8 mouse cellular contexts compared by ENCODE assay signal in genomic region chrX:74248651-74249050, GRCm38 (mm10). TPM values are rescaled to one million over a fixed set of nuclear protein-coding genes. Genes with fewer than 3 reads are reported as not detected.
A peak's percentile ranks its signal among the peaks of the same experiment; 100 is the strongest.
DNase-seq lines count a peak whose midpoint lies in the region; ATAC-seq and TF ChIP-seq lines count a peak whose summit lies in the region.

No protein-coding gene starts in this region.

- peaks cover 25% of the 10 kb centered on the region for H3K4me1 ChIP-seq in megakaryocyte, embryonic 14.5 days
- H3K4me1 ChIP-seq in brown adipose tissue, adult 24 weeks (ENCODE audit: control insufficient read depth, insufficient read depth, insufficient read length, low read length): no peaks in the 10 kb centered on the region
- H3K4me1 ChIP-seq in liver, postnatal 0 days (ENCODE audit: insufficient read depth): peaks cover 7% of the 10 kb centered on the region; the same call in 1 of the 2 replicates
- H3K4me1 ChIP-seq in olfactory bulb, adult 2 months (ENCODE audit: control insufficient read depth, insufficient read depth, low read length): peaks cover 7% of the 10 kb centered on the region; the same call in 1 of the 2 replicates

- peak overlapping the region; percentile 69 for H3K4me2 ChIP-seq in liver, postnatal 0 days (ENCODE audit: low read depth, low read length)

- no peak overlapping the region for H3K9ac ChIP-seq in liver, postnatal 0 days (replicated peaks)

- H3K4me3 ChIP-seq in megakaryocyte, embryonic 14.5 days (replicated peaks): peak overlapping the region; percentile 92
- peak overlapping the region; percentile 65 for H3K4me3 ChIP-seq in brown adipose tissue, adult 24 weeks (ENCODE audit: insufficient read depth, low read depth, low read length)
- 0 out of 2 replicates have a peak overlapping the region, but pooled peaks have one; percentile 40 for H3K4me3 ChIP-seq in liver, postnatal 0 days (ENCODE audit: low read depth, low read length)
- no peak overlapping the region; the same call in 1 of the 2 replicates for H3K4me3 ChIP-seq in olfactory bulb, adult 2 months (ENCODE audit: insufficient read depth, low read depth, low read length)

- WGBS in liver, postnatal 0 days (ENCODE audit: insufficient replicate concordance): 18% methylated on average over 3 of the region's 3 CpGs
- 7% methylated on average over 3 of the region's 3 CpGs for WGBS in olfactory bulb, adult 2 months

- no peak for ATAC-seq in megakaryocyte, adult 5-6 weeks (ENCODE audit: poor library complexity, severe bottlenecking)
- no peak for ATAC-seq in liver, postnatal 0 days
- no peak for ATAC-seq in erythroblast, adult 5-6 weeks (replicated peaks; ENCODE audit: low FRiP score, poor library complexity, severe bottlenecking)

- H3K27ac ChIP-seq in brown adipose tissue, adult 24 weeks (replicated peaks; ENCODE audit: low read depth, low read length): peak overlapping the region; percentile 77
- H3K27ac ChIP-seq in liver, postnatal 0 days (ENCODE audit: low read depth): no peak overlapping the region
- H3K27ac ChIP-seq in olfactory bulb, adult 2 months (ENCODE audit: insufficient read depth, low read depth, low read length): no peak overlapping the region

- TF ChIP-seq EP300 in liver, postnatal 0 days (IDR thresholded peaks at IDR 0.05; ENCODE audit: low read depth): no peak

- no peak for TF ChIP-seq POLR2A in olfactory bulb, adult 2 months (IDR thresholded peaks at IDR 0.05; ENCODE audit: insufficient read depth, low read depth, low read length)

- peak; percentile 83 for DNase-seq in forelimb bud, embryonic 11.5 days (ENCODE audit: low read depth, low spot score)
- peak; percentile 27 to 62 for DNase-seq in kidney, adult 8-10 months
- DNase-seq in liver, postnatal 0 days: peak; percentile 73

- peaks cover under 1% of the 10 kb centered on the region for H3K36me3 ChIP-seq in megakaryocyte, embryonic 14.5 days (replicated peaks; ENCODE audit: low read length)
- no peaks in the 10 kb centered on the region for H3K36me3 ChIP-seq in liver, postnatal 0 days (replicated peaks; ENCODE audit: insufficient read depth, low read length)

- H3K27me3 ChIP-seq in megakaryocyte, embryonic 14.5 days (replicated peaks): peaks cover 13% of the 10 kb centered on the region
- H3K27me3 ChIP-seq in liver, postnatal 0 days (ENCODE audit: insufficient read depth, low read length): no peaks in the 10 kb centered on the region

- peak; percentile 65 for TF ChIP-seq CTCF in liver, postnatal 0 days (IDR thresholded peaks at IDR 0.05; ENCODE audit: low read depth)
- 0 out of 2 replicates have a peak, but pooled peaks have one; percentile 17 for TF ChIP-seq CTCF in olfactory bulb, adult 2 months (IDR thresholded peaks at IDR 0.05; ENCODE audit: insufficient read depth, low read depth, low read length)

- H3K9me3 ChIP-seq in megakaryocyte, embryonic 14.5 days: peaks cover 4% of the 10 kb centered on the region; the same call in 1 of the 2 replicates
- no peaks in the 10 kb centered on the region for H3K9me3 ChIP-seq in liver, postnatal 0 days (ENCODE audit: low read length)

RNA-seq across cellular contexts. Expression of gene Flna, which starts 1.0 kb away (rescaled TPM):
- polyA plus RNA-seq in megakaryocyte, embryonic 14.5 days (2012; ENCODE audit: insufficient read depth, low replicate concordance): 106 and 299 TPM in 2 replicates
- total RNA-seq in megakaryocyte, adult 5-6 weeks (2015): 614 and 619 TPM in 2 replicates
- 2,027 and 2,122 TPM in 2 replicates for total RNA-seq in megakaryocyte, adult 5-6 weeks (2017)
- 24.7 and 28.9 TPM in 2 replicates for polyA plus RNA-seq in brown adipose tissue, adult 24 weeks (2012; ENCODE audit: insufficient read depth, insufficient read length, missing spikeins)
- 30.2 and 34.1 TPM in 2 replicates for polyA plus RNA-seq in liver, postnatal 0 days (2015; fragmentation: Nextera tagmentation; extraction: Ambion mirVana)
- 372 TPM in 1 of 2 replicates, not detected in the other for polyA plus RNA-seq in olfactory bulb, adult 2 months (2012; ENCODE audit: insufficient read depth, insufficient read length, low replicate concordance, missing spikeins)
- total RNA-seq in erythroblast, adult 5-6 weeks (2015; ENCODE audit: low replicate concordance): 103 and 133 TPM in 2 replicates
- 189 and 215 TPM in 2 replicates for total RNA-seq in erythroblast, adult 5-6 weeks (2017; ENCODE audit: low replicate concordance)

RNA-seq across cellular contexts. Expression of gene Emd, which starts 5.8 kb away (rescaled TPM):
- polyA plus RNA-seq in megakaryocyte, embryonic 14.5 days (2012; ENCODE audit: insufficient read depth, low replicate concordance): 39.1 and 49.4 TPM in 2 replicates
- total RNA-seq in megakaryocyte, adult 5-6 weeks (2015): 89.4 and 95.2 TPM in 2 replicates
- 73.3 and 99.8 TPM in 2 replicates for total RNA-seq in megakaryocyte, adult 5-6 weeks (2017)
- polyA plus RNA-seq in brown adipose tissue, adult 24 weeks (2012; ENCODE audit: insufficient read depth, insufficient read length, missing spikeins): 18.7 and 31.6 TPM in 2 replicates
- 6.8 and 7.4 TPM in 2 replicates for polyA plus RNA-seq in liver, postnatal 0 days (2015; fragmentation: Nextera tagmentation; extraction: Ambion mirVana)
- not detected in 2 replicates for polyA plus RNA-seq in olfactory bulb, adult 2 months (2012; ENCODE audit: insufficient read depth, insufficient read length, low replicate concordance, missing spikeins)
- 26.3 and 29.0 TPM in 2 replicates for total RNA-seq in erythroblast, adult 5-6 weeks (2015; ENCODE audit: low replicate concordance)
- 5.7 and 25.5 TPM in 2 replicates for total RNA-seq in erythroblast, adult 5-6 weeks (2017; ENCODE audit: low replicate concordance)

RNA-seq across cellular contexts. Expression of gene Rpl10, which starts 22.0 kb away (rescaled TPM):
- polyA plus RNA-seq in megakaryocyte, embryonic 14.5 days (2012; ENCODE audit: insufficient read depth, low replicate concordance): 328 and 1,584 TPM in 2 replicates
- total RNA-seq in megakaryocyte, adult 5-6 weeks (2015): 2,650 and 3,055 TPM in 2 replicates
- 1,311 and 1,465 TPM in 2 replicates for total RNA-seq in megakaryocyte, adult 5-6 weeks (2017)
- polyA plus RNA-seq in brown adipose tissue, adult 24 weeks (2012; ENCODE audit: insufficient read depth, insufficient read length, missing spikeins): 13.0 and 69.4 TPM in 2 replicates
- 438 and 471 TPM in 2 replicates for polyA plus RNA-seq in liver, postnatal 0 days (2015; fragmentation: Nextera tagmentation; extraction: Ambion mirVana)
- polyA plus RNA-seq in olfactory bulb, adult 2 months (2012; ENCODE audit: insufficient read depth, insufficient read length, low replicate concordance, missing spikeins): not detected in 2 replicates
- total RNA-seq in erythroblast, adult 5-6 weeks (2015; ENCODE audit: low replicate concordance): 743 and 770 TPM in 2 replicates
- total RNA-seq in erythroblast, adult 5-6 weeks (2017; ENCODE audit: low replicate concordance): 310 and 397 TPM in 2 replicates

RNA-seq across cellular contexts. Expression of gene Taz, which starts 33.1 kb away (rescaled TPM):
- 29.6 and 48.2 TPM in 2 replicates for polyA plus RNA-seq in megakaryocyte, embryonic 14.5 days (2012; ENCODE audit: insufficient read depth, low replicate concordance)
- total RNA-seq in megakaryocyte, adult 5-6 weeks (2015): 45.2 and 49.3 TPM in 2 replicates
- 28.1 and 33.1 TPM in 2 replicates for total RNA-seq in megakaryocyte, adult 5-6 weeks (2017)
- polyA plus RNA-seq in brown adipose tissue, adult 24 weeks (2012; ENCODE audit: insufficient read depth, insufficient read length, missing spikeins): 45.1 and 49.6 TPM in 2 replicates
- 30.4 and 31.2 TPM in 2 replicates for polyA plus RNA-seq in liver, postnatal 0 days (2015; fragmentation: Nextera tagmentation; extraction: Ambion mirVana)
- polyA plus RNA-seq in olfactory bulb, adult 2 months (2012; ENCODE audit: insufficient read depth, insufficient read length, low replicate concordance, missing spikeins): not detected in 2 replicates
- 11.5 and 29.0 TPM in 2 replicates for total RNA-seq in erythroblast, adult 5-6 weeks (2015; ENCODE audit: low replicate concordance)
- 7.2 and 24.5 TPM in 2 replicates for total RNA-seq in erythroblast, adult 5-6 weeks (2017; ENCODE audit: low replicate concordance)

RNA-seq across cellular contexts. Expression of gene Dnase1l1, which starts 33.5 kb away (rescaled TPM):
- polyA plus RNA-seq in megakaryocyte, embryonic 14.5 days (2012; ENCODE audit: insufficient read depth, low replicate concordance): 2.8 TPM in 1 of 2 replicates, not detected in the other
- total RNA-seq in megakaryocyte, adult 5-6 weeks (2015): 105 and 116 TPM in 2 replicates
- total RNA-seq in megakaryocyte, adult 5-6 weeks (2017): 63.8 and 69.1 TPM in 2 replicates
- 9.9 and 11.9 TPM in 2 replicates for polyA plus RNA-seq in brown adipose tissue, adult 24 weeks (2012; ENCODE audit: insufficient read depth, insufficient read length, missing spikeins)
- polyA plus RNA-seq in liver, postnatal 0 days (2015; fragmentation: Nextera tagmentation; extraction: Ambion mirVana): 10.0 and 10.8 TPM in 2 replicates
- polyA plus RNA-seq in olfactory bulb, adult 2 months (2012; ENCODE audit: insufficient read depth, insufficient read length, low replicate concordance, missing spikeins): not detected in 2 replicates
- total RNA-seq in erythroblast, adult 5-6 weeks (2015; ENCODE audit: low replicate concordance): 27.9 and 29.0 TPM in 2 replicates
- 17.3 and 29.3 TPM in 2 replicates for total RNA-seq in erythroblast, adult 5-6 weeks (2017; ENCODE audit: low replicate concordance)
